Mouse (Mus musculus): ENCODE measurements around the gene Wfdc5.
"Not testable (repeated sequence)": the region's sequence is repeated elsewhere in the genome, so short reads cannot be mapped to it uniquely, and the experiment has no call there.

Gene Wfdc5

GRCm38 (mm10) chr2:164182692-164183255, at the start of gene Wfdc5:
TSS of gene Wfdc5 (minus strand) at chr2:164182742.
- no peak for DNase-seq (ENCODE audit: low read depth, low spot score)

GRCm38 (mm10) chr2:164228361-164229070, 46.0 kb upstream of the Wfdc5 start:
- no peak for DNase-seq (ENCODE audit: low read depth, low spot score)

- no peak for DNase-seq (ENCODE audit: low read depth, low spot score)
Observed at GRCm38 (mm10) chr2:164221522-164221921, 39.0 kb upstream of the Wfdc5 start, which contains the start of gene Wfdc15b. TSS of gene Wfdc15b (minus strand) at chr2:164221660.

- no peak for DNase-seq (ENCODE audit: low read depth, low spot score)
Observed at GRCm38 (mm10) chr2:164219295-164219694, 36.8 kb upstream of the Wfdc5 start.

GRCm38 (mm10) chr2:164212711-164213110, 30.2 kb upstream of the Wfdc5 start:
- DNase-seq (ENCODE audit: low read depth, low spot score), result no peak

- DNase-seq (ENCODE audit: low read depth, low spot score), result peak; percentile 34
Observed at GRCm38 (mm10) chr2:164210892-164211291, 28.4 kb upstream of the Wfdc5 start.

- no peak for DNase-seq (ENCODE audit: low read depth, low spot score)
Observed at GRCm38 (mm10) chr2:164206676-164207075, 24.1 kb upstream of the Wfdc5 start.

- not testable (repeated sequence) for DNase-seq (ENCODE audit: low read depth, low spot score)
Observed at GRCm38 (mm10) chr2:164206011-164206410, 23.5 kb upstream of the Wfdc5 start.

- no peak for DNase-seq (ENCODE audit: low read depth, low spot score)
Observed at GRCm38 (mm10) chr2:164199626-164200327, 17.2 kb upstream of the Wfdc5 start, which contains the start of gene Wfdc15a. TSS of gene Wfdc15a (minus strand) at chr2:164200130.

GRCm38 (mm10) chr2:164196700-164196990, 14.1 kb upstream of the Wfdc5 start:
- DNase-seq (ENCODE audit: low read depth, low spot score), result no peak

GRCm38 (mm10) chr2:164195971-164196699, 13.6 kb upstream of the Wfdc5 start:
- no peak for DNase-seq (ENCODE audit: low read depth, low spot score)

GRCm38 (mm10) chr2:164194959-164195630, 12.6 kb upstream of the Wfdc5 start:
- DNase-seq (ENCODE audit: low read depth, low spot score), result no peak

- no peak for DNase-seq (ENCODE audit: low read depth, low spot score)
Observed at GRCm38 (mm10) chr2:164192279-164192678, 9.7 kb upstream of the Wfdc5 start.

GRCm38 (mm10) chr2:164190576-164190975, 8.0 kb upstream of the Wfdc5 start, which contains the start of gene Wfdc12:
TSS of gene Wfdc12 (minus strand) at chr2:164190608.
- DNase-seq (ENCODE audit: low read depth, low spot score), result no peak

GRCm38 (mm10) chr2:164188722-164189121, 6.2 kb upstream of the Wfdc5 start:
- DNase-seq (ENCODE audit: low read depth, low spot score), result peak; percentile 30

GRCm38 (mm10) chr2:164184145-164184719, 1.7 kb upstream of the Wfdc5 start:
- peak; percentile 27 for DNase-seq (ENCODE audit: low read depth, low spot score)

- no peak for DNase-seq (ENCODE audit: low read depth, low spot score)
Observed at GRCm38 (mm10) chr2:164183340-164183739, 798 bp upstream of the Wfdc5 start.

- DNase-seq (ENCODE audit: low read depth, low spot score), result no peak
Observed at GRCm38 (mm10) chr2:164180770-164181169, 1.8 kb downstream of the Wfdc5 start.

- DNase-seq (ENCODE audit: low read depth, low spot score), result peak; percentile 61
Observed at GRCm38 (mm10) chr2:164180124-164180523, 2.4 kb downstream of the Wfdc5 start.

- DNase-seq (ENCODE audit: low read depth, low spot score), result no peak
Observed at GRCm38 (mm10) chr2:164177831-164178230, 4.7 kb downstream of the Wfdc5 start.

- DNase-seq (ENCODE audit: low read depth, low spot score), result no peak
Observed at GRCm38 (mm10) chr2:164175850-164176249, 6.7 kb downstream of the Wfdc5 start.

All from CD4-positive helper T cell, adult 2 months (primary cell).